Comparison of ENCODE assay signal across 10 mouse cellular contexts in genomic region chr11:88160316-88160715, GRCm38 (mm10). TPM values are rescaled to one million over a fixed set of nuclear protein-coding genes. Genes with fewer than 3 reads are reported as not detected.
DNase-seq lines count a peak whose midpoint lies in the region; ATAC-seq and TF ChIP-seq lines count a peak whose summit lies in the region.
"Had no signal": no experiment of that assay in that cellular context is flagged by ENCODE, and none has a peak within 500 bp of the region (broad histone marks: within the 10 kb centered on the region; RNA-seq: fewer than 3 reads in every experiment).

No protein-coding gene starts in this region.

- no peak for ATAC-seq in heart, embryonic 11.5 days (replicated peaks; ENCODE audit: insufficient number of reproducible peaks, low FRiP score, low TSS enrichment)
- no peak for ATAC-seq in G1E (ENCODE audit: extremely low read depth, insufficient number of reproducible peaks, low FRiP score, poor library complexity, severe bottlenecking)
- no peak for ATAC-seq in embryonic facial prominence, embryonic 14.5 days (ENCODE audit: low read depth)
- no peak for ATAC-seq in midbrain, embryonic 11.5 days (ENCODE audit: low FRiP score)

- H3K4me3 ChIP-seq in heart, embryonic 11.5 days (ENCODE audit: low read depth, low read length) = no peak overlapping the region
- H3K4me3 ChIP-seq in G1E (ENCODE audit: low read depth, low read length) = peak overlapping the region; percentile 9; the same call in 1 of the 2 replicates
- H3K4me3 ChIP-seq in embryonic facial prominence, embryonic 14.5 days (ENCODE audit: low read depth, low read length) = no peak overlapping the region
- no peak overlapping the region for H3K4me3 ChIP-seq in midbrain, embryonic 11.5 days (ENCODE audit: low read depth, low read length)
- no peak overlapping the region for H3K4me3 ChIP-seq in thymus, adult 2 months (ENCODE audit: control insufficient read depth, insufficient read depth, low read length)

- DNase-seq in heart, adult 8-10 months (ENCODE audit: low spot score) = no peak
- no peak for DNase-seq in G1E (ENCODE audit: low spot score)
- DNase-seq in embryonic facial prominence, embryonic 14.5 days (ENCODE audit: low spot score) = no peak
- DNase-seq in midbrain, embryonic 11.5 days (ENCODE audit: low spot score, missing footprints) = no peak
- DNase-seq in thymus, adult 2 months = no peak
- no peak for DNase-seq in ovary, adult 18-20 months (ENCODE audit: low spot score)
- no peak for DNase-seq in kidney, postnatal 36 days
- DNase-seq: cerebellum, postnatal 10 days had no signal

- no peak for TF ChIP-seq CTCF in G1E (IDR thresholded peaks at IDR 0.05; ENCODE audit: low read depth, low read length)
- no peak for TF ChIP-seq CTCF in thymus, adult 2 months (IDR thresholded peaks at IDR 0.05; ENCODE audit: borderline replicate concordance, control insufficient read depth, extremely low read depth, insufficient read depth, low read length, poor library complexity)

- peaks cover 62% of the 10 kb centered on the region for H3K4me1 ChIP-seq in heart, embryonic 11.5 days (ENCODE audit: control insufficient read depth, insufficient read depth, low read length)
- H3K4me1 ChIP-seq in G1E (ENCODE audit: insufficient read depth, low read depth, low read length) = peaks cover 74% of the 10 kb centered on the region
- H3K4me1 ChIP-seq in embryonic facial prominence, embryonic 14.5 days (ENCODE audit: control insufficient read depth, insufficient read depth, low read length) = peaks cover 60% of the 10 kb centered on the region
- peaks cover 43% of the 10 kb centered on the region for H3K4me1 ChIP-seq in midbrain, embryonic 11.5 days (ENCODE audit: control insufficient read depth, insufficient read depth, low read length)
- peaks cover 24% of the 10 kb centered on the region for H3K4me1 ChIP-seq in thymus, adult 2 months (replicated peaks; ENCODE audit: control insufficient read depth, insufficient read depth, low read length)

- no peaks in the 10 kb centered on the region for H3K36me3 ChIP-seq in heart, embryonic 11.5 days (ENCODE audit: control insufficient read depth, insufficient read depth, low read length)
- H3K36me3 ChIP-seq in G1E (replicated peaks) = no peaks in the 10 kb centered on the region
- no peaks in the 10 kb centered on the region for H3K36me3 ChIP-seq in embryonic facial prominence, embryonic 14.5 days (ENCODE audit: control insufficient read depth, insufficient read depth, low read length)
- no peaks in the 10 kb centered on the region for H3K36me3 ChIP-seq in midbrain, embryonic 11.5 days (ENCODE audit: control insufficient read depth, insufficient read depth, low read length)
- H3K36me3 ChIP-seq in thymus, adult 2 months (ENCODE audit: control insufficient read depth, insufficient read depth, low read length) = no peaks in the 10 kb centered on the region

- H3K9ac ChIP-seq in heart, embryonic 11.5 days (ENCODE audit: low read depth, low read length) = no peak overlapping the region
- H3K9ac ChIP-seq in embryonic facial prominence, embryonic 14.5 days (ENCODE audit: low read depth, low read length) = no peak overlapping the region
- H3K9ac ChIP-seq in midbrain, embryonic 11.5 days (ENCODE audit: low read length) = no peak overlapping the region

- TF ChIP-seq POLR2A in thymus, adult 2 months (IDR thresholded peaks at IDR 0.05; ENCODE audit: control insufficient read depth, extremely low read depth, insufficient read depth, low read length, poor library complexity) = no peak

- H3K27ac ChIP-seq in heart, embryonic 11.5 days (ENCODE audit: low read depth, low read length) = peak overlapping the region; percentile 91
- peak overlapping the region; percentile 78; the same call in 1 of the 2 replicates for H3K27ac ChIP-seq in embryonic facial prominence, embryonic 14.5 days (replicated peaks; ENCODE audit: low read depth, low read length)
- peak overlapping the region; percentile 92 for H3K27ac ChIP-seq in midbrain, embryonic 11.5 days (ENCODE audit: low read depth, low read length)
- H3K27ac ChIP-seq in thymus, adult 2 months (ENCODE audit: control insufficient read depth, insufficient read depth, low read length) = no peak overlapping the region
- H3K27ac ChIP-seq: macrophage had no signal

- WGBS in heart, embryonic 11.5 days (ENCODE audit: insufficient replicate concordance) = 56% methylated on average over 5 of the region's 5 CpGs
- WGBS in embryonic facial prominence, embryonic 14.5 days = 64% methylated on average over 5 of the region's 5 CpGs
- whole genome bisulfite sequencing in midbrain, embryonic 11.5 days = 37% methylated on average over 5 of the region's 5 CpGs
- 81% methylated on average over 5 of the region's 5 CpGs for WGBS in thymus, adult 2 months

- no peaks in the 10 kb centered on the region for H3K9me3 ChIP-seq in heart, embryonic 11.5 days (replicated peaks; ENCODE audit: control insufficient read depth, low read length)
- H3K9me3 ChIP-seq in G1E (replicated peaks) = no peaks in the 10 kb centered on the region
- no peaks in the 10 kb centered on the region for H3K9me3 ChIP-seq in embryonic facial prominence, embryonic 14.5 days (ENCODE audit: control insufficient read depth, low read length)
- H3K9me3 ChIP-seq in midbrain, embryonic 11.5 days (ENCODE audit: control insufficient read depth, low read length) = no peaks in the 10 kb centered on the region

- H3K27me3 ChIP-seq in heart, embryonic 11.5 days (ENCODE audit: control insufficient read depth, insufficient read depth, low read length) = no peaks in the 10 kb centered on the region
- peaks cover 90% of the 10 kb centered on the region for H3K27me3 ChIP-seq in G1E (ENCODE audit: insufficient read depth, low read length)
- no peaks in the 10 kb centered on the region for H3K27me3 ChIP-seq in embryonic facial prominence, embryonic 14.5 days (replicated peaks; ENCODE audit: control insufficient read depth, insufficient read depth, low read length)
- H3K27me3 ChIP-seq in midbrain, embryonic 11.5 days (ENCODE audit: control insufficient read depth, insufficient read depth, low read length) = peaks cover 2% of the 10 kb centered on the region; the same call in 1 of the 2 replicates
- no peaks in the 10 kb centered on the region for H3K27me3 ChIP-seq in thymus, adult 2 months (ENCODE audit: control insufficient read depth, insufficient read depth, low read length)

- peak overlapping the region; percentile 70 for H3K4me2 ChIP-seq in heart, embryonic 11.5 days
- peak overlapping the region; percentile 74; the same call in 1 of the 2 replicates for H3K4me2 ChIP-seq in embryonic facial prominence, embryonic 14.5 days (ENCODE audit: low read depth, low read length)
- H3K4me2 ChIP-seq in midbrain, embryonic 11.5 days = peak overlapping the region; percentile 73

RNA-seq across cellular contexts. Expression of gene Mrps23, which starts 43.9 kb away (rescaled TPM):
- polyA plus RNA-seq in heart, embryonic 11.5 days (2014; fragmentation: Nextera tagmentation; extraction: Ambion mirVana) = 87.3 and 88.4 TPM in 2 replicates
- 100 to 1,000 TPM; 301 to 345 (median 322) TPM for total RNA-seq in heart, adult 8-10 months (2022)
- total RNA-seq in G1E (2014; fragmentation: Nextera tagmentation) (41.2 and 68.7 TPM in 2 replicates), G1E (2017) (89.7 and 106 TPM in 2 replicates)
- 238 and 268 TPM in 2 replicates for polyA plus RNA-seq in G1E (2012)
- 55.6 and 59.4 TPM in 2 replicates for polyA plus RNA-seq in embryonic facial prominence, embryonic 14.5 days (2014; fragmentation: Nextera tagmentation; extraction: Ambion mirVana)
- polyA plus RNA-seq in midbrain, embryonic 11.5 days (2014; fragmentation: Nextera tagmentation; extraction: Ambion mirVana) = 88.8 TPM in 2 replicates
- 41.6 and 47.6 TPM in 2 replicates for polyA plus RNA-seq in thymus, adult 2 months (2012; rRNA removed)
